Mouse (Mus musculus): ENCODE results near the gene Chpf. TPM values are rescaled to one million over a fixed set of nuclear protein-coding genes. Genes with fewer than 3 reads are reported as not detected.

The Chpf gene
- total RNA-seq (2021): 10 to 100 TPM; 26.4 to 28.2 TPM

- DNase-seq (ENCODE audit: low spot score): peak; percentile 92
- intact Hi-C loops (cut with DNase I): loop anchor here (1.0 to 5.0 kb wide), 2 partner anchors 43 to 117 kb away; partner anchors contain the start of gene Stk11ip
Measured at GRCm38 (mm10) chr1:75478916-75479634, at the start of gene Chpf, which contains the start of gene Tmem198. Gene Chpf (minus strand): TSS chr1:75479307. Gene Tmem198 (plus strand): TSS chr1:75479532.

- DNase-seq (ENCODE audit: low spot score): no peak
- intact Hi-C loops (cut with DNase I): loop anchor here (5.0 kb wide), 1 partner anchor 47 kb away; the partner anchor contains the start of genes Chpf and Tmem198
Measured at GRCm38 (mm10) chr1:75524679-75525078, 45.6 kb upstream of the Chpf start.

GRCm38 (mm10) chr1:75521321-75522031, 42.4 kb upstream of the Chpf start, which contains the start of gene Stk11ip:
Gene Stk11ip (plus strand): TSS chr1:75521529.
- intact Hi-C loops (cut with DNase I): loop anchor here (5.0 kb wide), 1 partner anchor 44 kb away; the partner anchor contains the start of genes Chpf and Tmem198
- DNase-seq (ENCODE audit: low spot score): peak; percentile 86

GRCm38 (mm10) chr1:75519576-75519975, 40.5 kb upstream of the Chpf start:
- intact Hi-C loops (cut with DNase I): no loop called here
- DNase-seq (ENCODE audit: low spot score): no peak

- no peak for DNase-seq (ENCODE audit: low spot score)
- intact Hi-C loops (cut with DNase I): no loop called here
Measured at GRCm38 (mm10) chr1:75518427-75518826, 39.3 kb upstream of the Chpf start.

GRCm38 (mm10) chr1:75517984-75518383, 38.9 kb upstream of the Chpf start:
- no peak for DNase-seq (ENCODE audit: low spot score)
- intact Hi-C loops (cut with DNase I): no loop called here

- no peak for DNase-seq (ENCODE audit: low spot score)
- intact Hi-C loops (cut with DNase I): no loop called here
Measured at GRCm38 (mm10) chr1:75516703-75517380, 37.7 kb upstream of the Chpf start.

- intact Hi-C loops (cut with DNase I): no loop called here
- DNase-seq (ENCODE audit: low spot score): no peak
Measured at GRCm38 (mm10) chr1:75512550-75512949, 33.4 kb upstream of the Chpf start.

GRCm38 (mm10) chr1:75511437-75512210, 32.5 kb upstream of the Chpf start:
- intact Hi-C loops (cut with DNase I): no loop called here
- no peak for DNase-seq (ENCODE audit: low spot score)

GRCm38 (mm10) chr1:75510154-75510553, 31.0 kb upstream of the Chpf start:
- no peak for DNase-seq (ENCODE audit: low spot score)
- intact Hi-C loops (cut with DNase I): no loop called here

GRCm38 (mm10) chr1:75509586-75509985, 30.5 kb upstream of the Chpf start:
- no peak for DNase-seq (ENCODE audit: low spot score)
- intact Hi-C loops (cut with DNase I): no loop called here

GRCm38 (mm10) chr1:75507006-75507405, 27.9 kb upstream of the Chpf start, which contains the start of gene Inha:
Gene Inha (plus strand): TSS chr1:75507077.
- intact Hi-C loops (cut with DNase I): no loop called here
- no peak for DNase-seq (ENCODE audit: low spot score)

GRCm38 (mm10) chr1:75505956-75506831, 27.1 kb upstream of the Chpf start, which contains the start of gene Obsl1:
Gene Obsl1 (minus strand): TSS chr1:75506452.
- peak; percentile 71 for DNase-seq (ENCODE audit: low spot score)
- intact Hi-C loops (cut with DNase I): loop anchor here (2.0 kb wide), 1 partner anchor 53 kb away; no protein-coding TSS in a partner anchor

- peak; percentile 57 for DNase-seq (ENCODE audit: low spot score)
- intact Hi-C loops (cut with DNase I): loop anchor here (2.0 kb wide), 1 partner anchor 53 kb away; no protein-coding TSS in a partner anchor
Measured at GRCm38 (mm10) chr1:75505159-75505955, 26.2 kb upstream of the Chpf start.

- no peak for DNase-seq (ENCODE audit: low spot score)
- intact Hi-C loops (cut with DNase I): loop anchor here (2.0 kb wide), 1 partner anchor 54 kb away; no protein-coding TSS in a partner anchor
Measured at GRCm38 (mm10) chr1:75504256-75505045, 25.3 kb upstream of the Chpf start.

- intact Hi-C loops (cut with DNase I): no loop called here
- no peak for DNase-seq (ENCODE audit: low spot score)
Measured at GRCm38 (mm10) chr1:75503651-75503980, 24.5 kb upstream of the Chpf start.
